Mouse (Mus musculus): ENCODE results near the gene Kirrel. TPM values are rescaled to one million over a fixed set of nuclear protein-coding genes. Genes with fewer than 3 reads are reported as not detected.
A peak's percentile ranks its signal among the peaks of the same experiment; 100 is the strongest.
"Not testable (repeated sequence)": the region's sequence is repeated elsewhere in the genome, so short reads cannot be mapped to it uniquely, and the experiment has no call there.

The Kirrel gene
- total RNA-seq, 2 experiments from 2014 or later = 17.3 to 17.5 TPM

GRCm38 (mm10) chr3:87134951-87135350 is 39.6 kb downstream of the Kirrel start:
- no peak for DNase-seq

GRCm38 (mm10) chr3:87131694-87132347 is 42.7 kb downstream of the Kirrel start:
- DNase-seq = no peak

GRCm38 (mm10) chr3:87130933-87131332 is 43.6 kb downstream of the Kirrel start:
- no peak for DNase-seq

GRCm38 (mm10) chr3:87123795-87124194 is 50.8 kb downstream of the Kirrel start:
- DNase-seq = peak; percentile 37

- no peak for DNase-seq
These were observed 56.3 kb downstream of the Kirrel start for GRCm38 (mm10) chr3:87118214-87118613.

- no peak for DNase-seq
These were observed 56.9 kb downstream of the Kirrel start for GRCm38 (mm10) chr3:87117632-87118031.

- peak; percentile 37 for DNase-seq
These were observed 58.6 kb downstream of the Kirrel start for GRCm38 (mm10) chr3:87115726-87116540.

- DNase-seq = no peak
These were observed 59.3 kb downstream of the Kirrel start for GRCm38 (mm10) chr3:87115271-87115670.

GRCm38 (mm10) chr3:87114801-87115200 is 59.7 kb downstream of the Kirrel start:
- peak; percentile 25 for DNase-seq

GRCm38 (mm10) chr3:87113881-87114280 is 60.7 kb downstream of the Kirrel start:
- DNase-seq = not testable (repeated sequence)

GRCm38 (mm10) chr3:87112264-87112663 is 62.3 kb downstream of the Kirrel start:
- DNase-seq = no peak

- DNase-seq = no peak
These were observed 69.7 kb downstream of the Kirrel start for GRCm38 (mm10) chr3:87104856-87105255.

- no peak for DNase-seq
These were observed 72.2 kb downstream of the Kirrel start for GRCm38 (mm10) chr3:87102346-87102745.

GRCm38 (mm10) chr3:87100911-87101310 is 73.6 kb downstream of the Kirrel start:
- no peak for DNase-seq

GRCm38 (mm10) chr3:87097969-87098946 is 76.3 kb downstream of the Kirrel start:
- DNase-seq = peak; percentile 47

GRCm38 (mm10) chr3:87097205-87097604 is 77.3 kb downstream of the Kirrel start:
- DNase-seq = no peak

GRCm38 (mm10) chr3:87093718-87094117 is 80.8 kb downstream of the Kirrel start:
- no peak for DNase-seq

GRCm38 (mm10) chr3:87089694-87090565 is 84.6 kb downstream of the Kirrel start:
- peak; percentile 78 for DNase-seq

GRCm38 (mm10) chr3:87087146-87087545 is 87.4 kb downstream of the Kirrel start:
- no peak for DNase-seq

- peak; percentile 78 for DNase-seq
These were observed 92.3 kb downstream of the Kirrel start for GRCm38 (mm10) chr3:87082235-87082634.

- no peak for DNase-seq
These were observed 94.8 kb downstream of the Kirrel start for GRCm38 (mm10) chr3:87079751-87080150.

All from adrenal gland, postnatal 10 days (tissue).